Mouse (Mus musculus) C2C12 (cell line): ENCODE data around the gene Chchd2.

Experiments used
- CTCF ChIP-seq: IDR thresholded peaks from one replicate; pipeline ENCODE4 v1.5.1; 2011; ENCODE audit not compliant: control insufficient read depth, insufficient read depth, insufficient read length
- MYOD1 ChIP-seq: IDR thresholded peaks from one replicate; pipeline ENCODE4 v1.6.1; 2011; ENCODE audit warnings: low read depth; ENCODE audit not compliant: control insufficient read depth, insufficient read length
- USF1 ChIP-seq: IDR thresholded peaks from one replicate; pipeline ENCODE4 v1.6.1; 2011; ENCODE audit warnings: low read depth, mild to moderate bottlenecking, control low read depth, moderate library complexity

DNA sequence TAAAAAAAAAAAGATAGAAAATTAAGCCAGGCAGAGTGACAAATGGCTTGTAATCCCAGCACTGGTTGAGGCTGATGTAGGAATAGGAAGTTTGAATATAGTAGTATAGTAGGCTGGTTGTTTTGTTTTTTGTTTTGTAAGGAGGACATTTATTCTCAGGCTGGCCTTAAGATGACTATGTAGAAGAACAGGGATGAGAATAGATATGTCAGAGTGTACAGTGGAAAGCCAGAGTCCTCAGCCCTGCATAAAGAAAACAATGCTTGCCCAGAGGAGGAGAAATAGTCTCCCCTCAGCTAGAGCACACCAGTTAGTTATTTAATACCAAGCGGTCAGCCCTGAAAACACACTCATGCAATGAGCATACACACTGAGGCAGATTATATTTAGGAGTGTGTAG, 11.2 kb upstream of the Chchd2 start, which contains the start of gene Phkg1:
- no peak for TF ChIP-seq CTCF
- no peak for TF ChIP-seq USF1
- no peak for TF ChIP-seq MYOD1
